ENCODE assay signal across 31 mouse cellular contexts in genomic region chr4:101280119-101280518, GRCm38 (mm10). TPM values are rescaled to one million over a fixed set of nuclear protein-coding genes. Genes with fewer than 3 reads are reported as not detected.
DNase-seq lines count a peak whose midpoint lies in the region; ATAC-seq and TF ChIP-seq lines count a peak whose summit lies in the region.
"Had no signal": no experiment of that assay in that cellular context is flagged by ENCODE, and none has a peak within 500 bp of the region (broad histone marks: within the 10 kb centered on the region; RNA-seq: fewer than 3 reads in every experiment).

No protein-coding gene starts in this region.

- no peak overlapping the region for H3K4me3 ChIP-seq in gastrocnemius, adult 2 months
- H3K4me3 ChIP-seq in limb, embryonic 11.5 days (ENCODE audit: low read depth, low read length): no peak overlapping the region
- no peak overlapping the region for H3K4me3 ChIP-seq in limb, embryonic 10.5 days
- no peak overlapping the region for H3K4me3 ChIP-seq in limb, embryonic 13.5 days
- H3K4me3 ChIP-seq: heart, embryonic 10.5 days; heart, embryonic 15.5 days; kidney, embryonic 15.5 days; layer of hippocampus, adult 2 months; left cerebral cortex, adult 2 months; midbrain, embryonic 12.5 days; neural tube, embryonic 13.5 days had no signal

- H3K4me2 ChIP-seq in limb, embryonic 11.5 days (ENCODE audit: low read depth, severe bottlenecking): no peak overlapping the region
- H3K4me2 ChIP-seq in limb, embryonic 13.5 days (replicated peaks): no peak overlapping the region
- H3K4me2 ChIP-seq: heart, embryonic 15.5 days; hindbrain, embryonic 14.5 days; kidney, embryonic 15.5 days; midbrain, embryonic 12.5 days; neural tube, embryonic 13.5 days had no signal

- no peaks in the 10 kb centered on the region for H3K9me3 ChIP-seq in limb, embryonic 11.5 days (ENCODE audit: control insufficient read depth, low read length)
- H3K9me3 ChIP-seq in limb, embryonic 10.5 days (replicated peaks): no peaks in the 10 kb centered on the region
- H3K9me3 ChIP-seq in limb, embryonic 13.5 days: no peaks in the 10 kb centered on the region
- H3K9me3 ChIP-seq: heart, embryonic 10.5 days; heart, embryonic 15.5 days; kidney, embryonic 15.5 days; midbrain, embryonic 12.5 days; neural tube, embryonic 13.5 days had no signal

- H3K27me3 ChIP-seq in limb, embryonic 11.5 days (ENCODE audit: control insufficient read depth, insufficient read depth, low read length): no peaks in the 10 kb centered on the region
- no peaks in the 10 kb centered on the region for H3K27me3 ChIP-seq in limb, embryonic 10.5 days (ENCODE audit: low read depth, poor library complexity, severe bottlenecking)
- 0 out of 2 replicates have a peak, but pooled peaks cover 3% of the 10 kb centered on the region for H3K27me3 ChIP-seq in limb, embryonic 13.5 days
- H3K27me3 ChIP-seq: heart, embryonic 15.5 days; kidney, embryonic 15.5 days; midbrain, embryonic 12.5 days; neural tube, embryonic 13.5 days had no signal

- no peak for ATAC-seq in limb, embryonic 11.5 days (ENCODE audit: insufficient number of reproducible peaks, low FRiP score, low TSS enrichment, low read depth)
- peak; percentile 61; the same call in 1 of the 2 replicates for ATAC-seq in limb, embryonic 13.5 days (ENCODE audit: low FRiP score, low read depth)
- ATAC-seq: activated CD4-positive, CD25-positive, alpha-beta regulatory T cell, adult 4 months; CD4-positive, CD25-positive, alpha-beta regulatory T cell, adult 4 months; forebrain, embryonic 14.5 days; intestine, postnatal 0 days had no signal

- H3K36me3 ChIP-seq in limb, embryonic 11.5 days (ENCODE audit: control insufficient read depth, insufficient read depth, low read length): no peaks in the 10 kb centered on the region
- no peaks in the 10 kb centered on the region for H3K36me3 ChIP-seq in limb, embryonic 10.5 days
- no peaks in the 10 kb centered on the region for H3K36me3 ChIP-seq in limb, embryonic 13.5 days
- H3K36me3 ChIP-seq: heart, embryonic 10.5 days; heart, embryonic 15.5 days; kidney, embryonic 15.5 days; midbrain, embryonic 12.5 days; neural tube, embryonic 13.5 days had no signal

- peak; percentile 62 for DNase-seq in gastrocnemius, adult 2 months
- no peak for DNase-seq in gastrocnemius, postnatal 14 days
- peak; percentile 42 for DNase-seq in limb, embryonic 11.5 days (ENCODE audit: low spot score)
- no peak for DNase-seq in limb, embryonic 10.5 days (ENCODE audit: low spot score)
- no peak for DNase-seq in kidney, adult 11 months
- no peak for DNase-seq in urinary bladder, adult 18-20 months (ENCODE audit: low spot score in 2 of 2)
- DNase-seq: adrenal gland, adult 8-10 months; cerebellum, adult 8-10 months; cerebellum, postnatal 25 days; heart, postnatal 4 days; kidney, postnatal 36 days; liver; lung, adult 2 months; lung, postnatal 14 days; right cerebral cortex, postnatal 4 days; thymus, adult 2 months; thymus, postnatal 36 days had no signal

- WGBS in limb, embryonic 11.5 days: 73% methylated on average over 2 of the region's 2 CpGs
- 84% methylated on average over 2 of the region's 2 CpGs for WGBS in limb, embryonic 10.5 days
- 50% methylated on average over 2 of the region's 2 CpGs for WGBS in limb, embryonic 13.5 days

- peak overlapping the region; percentile 69 for H3K27ac ChIP-seq in gastrocnemius, adult 2 months
- no peak overlapping the region for H3K27ac ChIP-seq in limb, embryonic 11.5 days (replicated peaks; ENCODE audit: low read depth, low read length)
- H3K27ac ChIP-seq in limb, embryonic 10.5 days: no peak overlapping the region
- H3K27ac ChIP-seq in limb, embryonic 13.5 days: no peak overlapping the region
- H3K27ac ChIP-seq: heart, embryonic 10.5 days; heart, embryonic 15.5 days; hindbrain, embryonic 14.5 days; kidney, embryonic 15.5 days; layer of hippocampus, adult 2 months; left cerebral cortex, adult 2 months; liver, embryonic 14.5 days; midbrain, embryonic 12.5 days; neural tube, embryonic 13.5 days had no signal

- no peaks in the 10 kb centered on the region for H3K4me1 ChIP-seq in limb, embryonic 11.5 days (ENCODE audit: control insufficient read depth, insufficient read depth, low read length)
- H3K4me1 ChIP-seq in limb, embryonic 10.5 days: peaks cover 10% of the 10 kb centered on the region
- H3K4me1 ChIP-seq in limb, embryonic 13.5 days: peaks cover 15% of the 10 kb centered on the region
- H3K4me1 ChIP-seq: midbrain, embryonic 12.5 days; neural tube, embryonic 13.5 days had no signal

- no peak overlapping the region for H3K9ac ChIP-seq in limb, embryonic 11.5 days (ENCODE audit: low read length)
- no peak overlapping the region for H3K9ac ChIP-seq in limb, embryonic 13.5 days
- H3K9ac ChIP-seq: heart, embryonic 15.5 days; hindbrain, embryonic 14.5 days; kidney, embryonic 15.5 days; liver, embryonic 14.5 days; midbrain, embryonic 12.5 days; neural tube, embryonic 13.5 days had no signal

- no peak for TF ChIP-seq CTCF in gastrocnemius, adult 2 months (IDR thresholded peaks at IDR 0.05)

- intact Hi-C loops in gastrocnemius, adult 2 months (cut with DNase I): loop anchor here (5.0 kb wide), 1 partner anchor 48 kb away; no protein-coding TSS in a partner anchor
- intact Hi-C loops in gastrocnemius, postnatal 14 days (cut with DNase I; ENCODE audit: low total_unique reads): no loop called here

RNA-seq across cellular contexts. Expression of gene Jak1, which starts 15.0 kb away (rescaled TPM):
- total RNA-seq in gastrocnemius, adult 2 months (2021): 100 to 1,000 TPM in 1 of 2 experiments, 10 to 100 TPM in 1; 89.9 to 134 TPM
- total RNA-seq in gastrocnemius, postnatal 14 days (2021): 100 to 1,000 TPM in 1 of 2 experiments, 10 to 100 TPM in 1; 96.6 to 108 TPM
- polyA plus RNA-seq in limb, embryonic 11.5 days (2014; fragmentation: Nextera tagmentation; extraction: Ambion mirVana): 61.3 and 61.5 TPM in 2 replicates
- 47.7 and 53.9 TPM in 2 replicates for polyA plus RNA-seq in limb, embryonic 10.5 days (2016; fragmentation: Nextera tagmentation; extraction: Ambion mirVana)
- 77.2 and 88.0 TPM in 2 replicates for polyA plus RNA-seq in limb, embryonic 13.5 days (2015; fragmentation: Nextera tagmentation; extraction: Ambion mirVana)

Comparison
In these comparisons a context has a peak if more than half of its experiments do, and no peak if none do; other contexts are left out.
1. DNase-seq: peak in gastrocnemius, adult 2 months (single experiment) and limb, embryonic 11.5 days (single experiment); none in gastrocnemius, postnatal 14 days (single experiment), limb, embryonic 10.5 days (single experiment), kidney, adult 11 months (single experiment) and urinary bladder, adult 18-20 months (0 of 2).